Mouse (Mus musculus) limb, embryonic 14.5 days (tissue): Measurements from ENCODE around the gene Fgfrl1. TPM values are rescaled to one million over a fixed set of nuclear protein-coding genes. Genes with fewer than 3 reads are reported as not detected.

Experiments used
- ATAC-seq: fragments of 200-750 bp; cut with Nextera tagmentation; 2 replicates; pipeline ENCODE4 v1.8.0; 2017; ENCODE audit warnings: low read depth, moderate number of reproducible peaks, moderate TSS enrichment; ENCODE audit not compliant: low FRiP score
- DNase-seq: peaks from one replicate; pipeline ENCODE4 v3.0.0-alpha.2; 2015; ENCODE audit warnings: low spot score
- H3K27ac ChIP-seq: fragments of 300-500 bp; sonication (generic); replicated peaks from 2 replicates; pipeline ENCODE4 v1.5.1; 2014; ENCODE audit warnings: low read depth, mild to moderate bottlenecking, low read length, moderate library complexity, mixed read lengths
- H3K27me3 ChIP-seq: fragments of 300-500 bp; sonication (generic); 2 replicates; pipeline ENCODE4 v1.6.1; 2014; ENCODE audit warnings: low read length, mixed read lengths; ENCODE audit not compliant: control insufficient read depth, insufficient read depth
- H3K36me3 ChIP-seq: fragments of 300-500 bp; sonication (generic); 2 replicates; pipeline ENCODE4 v1.6.1; 2014; ENCODE audit warnings: mild to moderate bottlenecking, low read length, moderate library complexity, mixed read lengths; ENCODE audit not compliant: control insufficient read depth, insufficient read depth
- H3K4me1 ChIP-seq: fragments of 300-500 bp; sonication (generic); 2 replicates; pipeline ENCODE4 v1.6.1; 2014; ENCODE audit warnings: antibody characterized with exemption, low read length, mixed read lengths; ENCODE audit not compliant: control insufficient read depth, insufficient read depth
- H3K4me2 ChIP-seq: fragments of 300-500 bp; sonication (generic); replicated peaks from 2 replicates; pipeline ENCODE4 v1.6.1; 2014; ENCODE audit warnings: low read depth, mild to moderate bottlenecking, low read length, moderate library complexity; ENCODE audit not compliant: severe bottlenecking
- H3K4me3 ChIP-seq: fragments of 300-500 bp; sonication (generic); replicated peaks from 2 replicates; pipeline ENCODE4 v1.5.1; 2014; ENCODE audit warnings: low read length
- H3K9ac ChIP-seq: fragments of 300-500 bp; sonication (generic); 2 replicates; pipeline ENCODE4 v1.6.1; 2014; ENCODE audit warnings: mild to moderate bottlenecking, low read depth, low read length, moderate library complexity; ENCODE audit not compliant: severe bottlenecking
- H3K9me3 ChIP-seq: fragments of 300-500 bp; sonication (generic); 2 replicates; pipeline ENCODE4 v1.6.1; 2016; ENCODE audit warnings: low read length; ENCODE audit not compliant: control insufficient read depth
- POLR2A ChIP-seq: fragments of 200-500 bp; IDR thresholded peaks from 2 replicates; pipeline ENCODE4 v1.8.0; 2012; ENCODE audit warnings: inconsistent platforms, mild to moderate bottlenecking, moderate library complexity, borderline replicate concordance; ENCODE audit not compliant: insufficient read depth, insufficient read length; ENCODE audit errors: extremely low read depth
- WGBS: fragments of 180-500 bp; shearing (Covaris S2); extraction: QIAGEN DNeasy Blood & Tissue Kit; methylation state at CpG from one replicate; pipeline ENCODE4 v1.1.7; 2014; 5-methylcytosine and 5-hydroxymethylcytosine counted together
- polyA plus RNA-seq, 2 experiments: library from polyadenylated mRNA; depleted of rRNA in 1 of 2; stranded (reverse) in 1 of 2; unstranded in 1 of 2; fragments of >200 nt; fragmentation: Nextera tagmentation in 1 of 2; extraction: Ambion mirVana in 1 of 2; gene quantifications; 2 replicates each; pipeline versions ENCODE4 v1.2.1 to v1.2.3; 2012 to 2014

Gene Fgfrl1
- polyA plus RNA-seq, 2 experiments = 46.5 to 119 TPM

DNA sequence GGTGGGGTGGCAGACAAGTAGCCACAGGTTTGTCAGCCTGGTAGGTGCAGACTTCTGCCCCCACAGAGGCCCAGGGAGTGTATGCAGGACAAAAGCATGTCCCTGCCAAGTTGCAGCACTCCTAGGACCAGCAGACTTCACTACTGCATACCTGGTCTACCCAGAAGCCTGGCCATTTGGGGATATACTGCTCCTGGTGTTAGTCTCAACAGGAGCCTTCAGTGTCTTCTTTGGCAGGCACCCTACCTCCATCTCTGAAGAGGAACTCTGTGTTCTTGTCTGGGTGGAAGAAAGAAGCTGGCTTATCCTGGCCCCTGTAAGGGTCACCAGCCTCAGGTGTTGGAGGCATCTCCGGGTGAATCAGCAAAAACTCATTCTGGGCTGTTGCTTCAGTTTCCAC, 23.8 kb downstream of the Fgfrl1 start:
- no peak overlapping the region for H3K4me2 ChIP-seq
- no peak overlapping the region for H3K4me3 ChIP-seq
- WGBS = 80% methylated on average over 1 of the region's 1 CpGs
- no peaks in the 10 kb centered on the region for H3K9me3 ChIP-seq
- no peak for TF ChIP-seq POLR2A
- H3K9ac ChIP-seq = no peak overlapping the region
- ATAC-seq (no peak), DNase-seq (no peak)
- H3K27me3 ChIP-seq = no peaks in the 10 kb centered on the region
- no peaks in the 10 kb centered on the region for H3K36me3 ChIP-seq
- no peak overlapping the region for H3K27ac ChIP-seq
- peaks cover 21% of the 10 kb centered on the region for H3K4me1 ChIP-seq

DNA sequence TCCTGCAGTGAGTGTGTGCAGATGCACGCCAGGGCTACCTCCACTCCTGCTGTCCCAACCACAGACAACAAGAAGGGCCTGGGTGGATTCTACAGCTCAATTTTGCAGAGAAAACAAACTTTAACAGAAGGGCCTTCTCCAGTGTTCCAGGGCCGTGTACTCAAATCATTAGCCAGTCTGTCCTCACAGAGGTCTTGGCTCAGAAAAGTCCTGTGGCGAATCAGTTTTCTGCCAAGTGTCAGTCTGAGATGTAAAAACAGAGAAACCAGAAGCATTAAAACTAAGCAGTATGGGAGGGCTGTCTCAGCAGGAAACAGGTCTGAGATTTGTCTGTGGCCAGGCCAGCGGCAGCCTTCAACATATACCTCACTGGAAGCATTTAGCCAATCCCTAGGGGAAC, 25.9 kb downstream of the Fgfrl1 start:
- DNase-seq (no peak), ATAC-seq (no peak; the same call in 1 of the 2 replicates)
- TF ChIP-seq POLR2A = no peak
- Histone ChIP-seq H3K4me3 (no peak overlapping the region), H3K4me1 (peaks cover 21% of the 10 kb centered on the region), H3K4me2 (no peak overlapping the region), H3K9me3 (no peaks in the 10 kb centered on the region), H3K27me3 (no peaks in the 10 kb centered on the region), H3K27ac (0 out of 2 replicates have a peak overlapping the region, but pooled peaks have one; percentile 11), H3K9ac (no peak overlapping the region), H3K36me3 (no peaks in the 10 kb centered on the region)
- WGBS = 29% methylated on average over 4 of the region's 4 CpGs

GRCm38 (mm10) chr5:108719761-108720160, 27.6 kb downstream of the Fgfrl1 start:
- peaks cover 8% of the 10 kb centered on the region for H3K4me1 ChIP-seq
- ATAC-seq (no peak), DNase-seq (no peak)
- H3K4me2 ChIP-seq = no peak overlapping the region
- H3K4me3 ChIP-seq = no peak overlapping the region
- no peaks in the 10 kb centered on the region for H3K27me3 ChIP-seq
- H3K9me3 ChIP-seq = no peaks in the 10 kb centered on the region
- no peak overlapping the region for H3K27ac ChIP-seq
- TF ChIP-seq POLR2A = no peak
- no peak overlapping the region for H3K9ac ChIP-seq
- 69% methylated on average over 7 of the region's 7 CpGs for WGBS
- no peaks in the 10 kb centered on the region for H3K36me3 ChIP-seq

GRCm38 (mm10) chr5:108724006-108724405, 31.8 kb downstream of the Fgfrl1 start:
- H3K4me1 ChIP-seq = no peaks in the 10 kb centered on the region
- H3K9ac ChIP-seq = no peak overlapping the region
- DNase-seq (no peak), ATAC-seq (no peak)
- H3K27me3 ChIP-seq = no peaks in the 10 kb centered on the region
- TF ChIP-seq POLR2A = no peak
- no peaks in the 10 kb centered on the region for H3K9me3 ChIP-seq
- H3K4me2 ChIP-seq = no peak overlapping the region
- WGBS = 71% methylated on average over 2 of the region's 2 CpGs
- H3K36me3 ChIP-seq = no peaks in the 10 kb centered on the region
- H3K27ac ChIP-seq = no peak overlapping the region
- no peak overlapping the region for H3K4me3 ChIP-seq

DNA sequence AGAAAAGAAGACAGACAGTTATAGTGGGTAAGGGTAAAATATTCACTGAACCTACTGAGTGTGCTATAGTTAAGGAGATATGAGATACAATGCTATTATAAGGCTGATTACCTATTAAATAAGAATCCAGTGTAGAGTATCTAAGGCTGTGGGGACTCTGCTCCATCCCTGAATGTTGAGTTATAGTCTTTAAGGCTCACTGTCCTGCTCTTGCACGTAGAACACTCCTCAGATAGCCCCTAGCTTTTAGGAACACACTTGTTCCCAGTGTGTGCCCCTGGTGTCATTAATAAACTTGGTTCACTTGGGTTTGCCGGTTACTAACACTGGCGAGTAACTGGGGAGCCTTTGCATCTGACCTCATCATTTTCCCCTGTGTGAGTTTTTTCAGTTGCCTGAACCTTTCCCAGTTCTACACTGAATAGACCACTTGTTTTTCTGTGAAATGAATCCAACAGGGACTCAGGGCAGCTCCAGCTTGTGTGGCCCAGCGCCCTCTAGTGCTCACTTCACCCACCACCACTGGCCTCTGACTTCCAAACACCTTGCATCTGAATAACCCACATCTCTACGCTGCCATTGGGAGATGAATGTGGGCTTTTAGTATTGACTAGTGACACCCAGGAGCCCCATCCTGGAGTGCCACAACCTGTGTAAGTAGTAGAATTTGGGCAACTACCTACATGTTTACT, 34.5 kb downstream of the Fgfrl1 start:
- H3K27ac ChIP-seq = no peak overlapping the region
- ATAC-seq (peak; percentile 86), DNase-seq (peak; percentile 70)
- no peak for TF ChIP-seq POLR2A
- no peak overlapping the region for H3K4me3 ChIP-seq
- WGBS = 21% methylated on average over 5 of the region's 5 CpGs
- H3K9me3 ChIP-seq = no peaks in the 10 kb centered on the region
- H3K4me1 ChIP-seq = no peaks in the 10 kb centered on the region
- H3K36me3 ChIP-seq = no peaks in the 10 kb centered on the region
- H3K27me3 ChIP-seq = no peaks in the 10 kb centered on the region
- H3K4me2 ChIP-seq = no peak overlapping the region
- no peak overlapping the region for H3K9ac ChIP-seq
